ENCODE assay signal across 8 mouse cellular contexts in genomic region chr11:57963291-57963870, GRCm38 (mm10). TPM values are rescaled to one million over a fixed set of nuclear protein-coding genes. Genes with fewer than 3 reads are reported as not detected.
DNase-seq lines count a peak whose midpoint lies in the region; ATAC-seq and TF ChIP-seq lines count a peak whose summit lies in the region.

No protein-coding gene starts in this region.

- H3K27me3 ChIP-seq in heart, embryonic 14.5 days (ENCODE audit: control insufficient read depth, insufficient read depth, low read length), result no peaks in the 10 kb centered on the region
- H3K27me3 ChIP-seq in hindbrain, embryonic 14.5 days (ENCODE audit: control insufficient read depth, insufficient read depth, low read length), result no peaks in the 10 kb centered on the region
- no peaks in the 10 kb centered on the region for H3K27me3 ChIP-seq in midbrain, embryonic 11.5 days (ENCODE audit: control insufficient read depth, insufficient read depth, low read length)

- H3K9ac ChIP-seq in heart, embryonic 14.5 days (ENCODE audit: low read length), result peak overlapping the region; percentile 72
- H3K9ac ChIP-seq in hindbrain, embryonic 14.5 days, result peak overlapping the region; percentile 78; the same call in 1 of the 2 replicates
- peak overlapping the region; percentile 89 for H3K9ac ChIP-seq in midbrain, embryonic 11.5 days (ENCODE audit: low read length)

- TF ChIP-seq POLR2A in bone marrow, adult 2 months (IDR thresholded peaks at IDR 0.05; ENCODE audit: borderline replicate concordance, control insufficient read depth, low read depth, low read length), result no peak

- H3K4me3 ChIP-seq in heart, embryonic 14.5 days (ENCODE audit: control insufficient read depth in 1 of 2, insufficient read depth in 1 of 2, low read depth in 1 of 2, low read length in 2 of 2), result peak overlapping the region; percentile 79 to 81
- H3K4me3 ChIP-seq in bone marrow, adult 2 months (replicated peaks; ENCODE audit: control insufficient read depth, low read depth, low read length), result peak overlapping the region; percentile 2
- peak overlapping the region; percentile 41 for H3K4me3 ChIP-seq in hindbrain, embryonic 14.5 days (replicated peaks; ENCODE audit: low read length)
- peak overlapping the region; percentile 50; the same call in 1 of the 2 replicates for H3K4me3 ChIP-seq in midbrain, embryonic 11.5 days (ENCODE audit: low read depth, low read length)

- no peak for TF ChIP-seq CTCF in bone marrow, adult 2 months (IDR thresholded peaks at IDR 0.05; ENCODE audit: control insufficient read depth, insufficient read depth, low read length)

- no peaks in the 10 kb centered on the region for H3K9me3 ChIP-seq in heart, embryonic 14.5 days (ENCODE audit: control insufficient read depth, low read length)
- no peaks in the 10 kb centered on the region for H3K9me3 ChIP-seq in hindbrain, embryonic 14.5 days (ENCODE audit: control insufficient read depth, low read length)
- H3K9me3 ChIP-seq in midbrain, embryonic 11.5 days (ENCODE audit: control insufficient read depth, low read length), result no peaks in the 10 kb centered on the region

- peaks cover 0 to 3% of the 10 kb centered on the region in 2 experiments; a peak in 1 of 4 replicates for H3K4me1 ChIP-seq in heart, embryonic 14.5 days (ENCODE audit: control insufficient read depth in 2 of 2, insufficient read depth in 2 of 2, low read length in 2 of 2)
- H3K4me1 ChIP-seq in bone marrow, adult 2 months (ENCODE audit: control insufficient read depth, insufficient read depth, low read length), result peaks cover 1% of the 10 kb centered on the region; the same call in 1 of the 2 replicates
- H3K4me1 ChIP-seq in hindbrain, embryonic 14.5 days (replicated peaks; ENCODE audit: control insufficient read depth, insufficient read depth, low read length), result peaks cover 4% of the 10 kb centered on the region; the same call in 1 of the 2 replicates
- peaks cover 4% of the 10 kb centered on the region for H3K4me1 ChIP-seq in midbrain, embryonic 11.5 days (ENCODE audit: control insufficient read depth, insufficient read depth, low read length)

- DNase-seq in heart, adult 11 months, result no peak
- no peak for DNase-seq in hindbrain, embryonic 14.5 days (ENCODE audit: low spot score)
- DNase-seq in midbrain, embryonic 11.5 days (ENCODE audit: low spot score, missing footprints), result peak; percentile 92
- DNase-seq in layer of hippocampus, adult 8-10 months (ENCODE audit: low spot score in 2 of 2), result no peak
- DNase-seq in left cerebral cortex, adult 9 months (ENCODE audit: low spot score in 2 of 2), result no peak
- DNase-seq in spleen, postnatal 14 days (ENCODE audit: low spot score in 2 of 2), result no peak

- no peak for ATAC-seq in heart, embryonic 14.5 days (ENCODE audit: insufficient number of reproducible peaks, insufficient read depth, low FRiP score, low read depth)
- ATAC-seq in hindbrain, embryonic 14.5 days (ENCODE audit: low FRiP score), result 0 out of 2 replicates have a peak, but pooled peaks have one; percentile 5
- no peak for ATAC-seq in midbrain, embryonic 11.5 days (ENCODE audit: low FRiP score)

- H3K36me3 ChIP-seq in heart, embryonic 14.5 days (ENCODE audit: control insufficient read depth, insufficient read depth, low read length), result no peaks in the 10 kb centered on the region
- no peaks in the 10 kb centered on the region for H3K36me3 ChIP-seq in hindbrain, embryonic 14.5 days (replicated peaks; ENCODE audit: control insufficient read depth, insufficient read depth)
- H3K36me3 ChIP-seq in midbrain, embryonic 11.5 days (ENCODE audit: control insufficient read depth, insufficient read depth, low read length), result no peaks in the 10 kb centered on the region

- no peak overlapping the region for H3K27ac ChIP-seq in heart, embryonic 14.5 days (replicated peaks in 1 of 2; ENCODE audit: control insufficient read depth in 1 of 2, insufficient read depth in 1 of 2, low read depth in 2 of 2, low read length in 2 of 2)
- no peak overlapping the region for H3K27ac ChIP-seq in bone marrow, adult 2 months (ENCODE audit: control insufficient read depth, insufficient read depth, low read depth, low read length, poor library complexity)
- H3K27ac ChIP-seq in hindbrain, embryonic 14.5 days, result peak overlapping the region; percentile 88; the same call in 1 of the 2 replicates
- no peak overlapping the region for H3K27ac ChIP-seq in midbrain, embryonic 11.5 days (ENCODE audit: low read depth, low read length)

- peak overlapping the region; percentile 70 for H3K4me2 ChIP-seq in heart, embryonic 14.5 days (ENCODE audit: low read length)
- H3K4me2 ChIP-seq in hindbrain, embryonic 14.5 days (replicated peaks), result peak overlapping the region; percentile 67
- H3K4me2 ChIP-seq in midbrain, embryonic 11.5 days, result peak overlapping the region; percentile 88

- WGBS in heart, embryonic 14.5 days, result 21% methylated on average over 9 of the region's 9 CpGs
- 61% methylated on average over 9 of the region's 9 CpGs for whole genome bisulfite sequencing in bone marrow, adult 2 months
- WGBS in hindbrain, embryonic 14.5 days, result 37% methylated on average over 9 of the region's 9 CpGs
- WGBS in midbrain, embryonic 11.5 days, result 44% methylated on average over 9 of the region's 9 CpGs

RNA-seq across cellular contexts. Expression of gene Larp1, which starts 45.5 kb away (rescaled TPM):
- 17.8 and 18.4 TPM in 2 replicates for polyA plus RNA-seq in heart, embryonic 14.5 days (2014; fragmentation: Nextera tagmentation; extraction: Ambion mirVana)
- polyA plus RNA-seq in bone marrow, adult 2 months (2011; ENCODE audit: insufficient read depth, insufficient read length, low replicate concordance, missing spikeins), result 17.0 and 28.2 TPM in 2 replicates
- polyA plus RNA-seq in hindbrain, embryonic 14.5 days (2014; fragmentation: Nextera tagmentation; extraction: Ambion mirVana), result 19.6 and 21.3 TPM in 2 replicates
- polyA plus RNA-seq in midbrain, embryonic 11.5 days (2014; fragmentation: Nextera tagmentation; extraction: Ambion mirVana), result 13.9 and 14.0 TPM in 2 replicates
- total RNA-seq in layer of hippocampus, adult 8-10 months (2022), result 10 to 100 TPM; 91.6 to 96.7 (median 94.3) TPM

Comparison
In these comparisons a context has a peak if more than half of its experiments do, and no peak if none do; other contexts are left out.
1. H3K4me3 ChIP-seq: peak in every context shown above with its lines; median percentile 80 in heart, embryonic 14.5 days; 50 in midbrain, embryonic 11.5 days; 41 in hindbrain, embryonic 14.5 days; 2 in bone marrow, adult 2 months.